Mouse (Mus musculus) liver, postnatal 0 days (tissue): ENCODE data around the gene Gucy1a1. TPM values are rescaled to one million over a fixed set of nuclear protein-coding genes. Genes with fewer than 3 reads are reported as not detected.

Experiments
- ATAC-seq: fragments of 200-750 bp; cut with Nextera tagmentation; 2 replicates; pipeline ENCODE4 v1.8.0; 2017; ENCODE audit warnings: mild to moderate bottlenecking, moderate library complexity
- DNase-seq: peaks from one replicate; pipeline ENCODE4 v3.0.0-alpha.2; 2016
- H3K27ac ChIP-seq: fragments of 300-500 bp; sonication (generic); 2 replicates; pipeline ENCODE4 v1.5.1; 2014; ENCODE audit warnings: antibody characterized with exemption, moderate library complexity, mild to moderate bottlenecking, low read depth
- H3K27me3 ChIP-seq: fragments of 300-500 bp; sonication (generic); 2 replicates; pipeline ENCODE4 v1.6.1; 2014; ENCODE audit warnings: low read length, control low read depth, mixed read lengths; ENCODE audit not compliant: insufficient read depth
- H3K36me3 ChIP-seq: fragments of 300-500 bp; sonication (generic); replicated peaks from 2 replicates; pipeline ENCODE4 v1.6.1; 2014; ENCODE audit warnings: mild to moderate bottlenecking, control low read depth, low read length, moderate library complexity, mixed read lengths; ENCODE audit not compliant: insufficient read depth
- H3K4me1 ChIP-seq: fragments of 300-500 bp; sonication (generic); 2 replicates; pipeline ENCODE4 v1.6.1; 2014; ENCODE audit warnings: antibody characterized with exemption, mild to moderate bottlenecking, control low read depth; ENCODE audit not compliant: insufficient read depth
- H3K4me2 ChIP-seq: fragments of 300-500 bp; sonication (generic); 2 replicates; pipeline ENCODE4 v1.6.1; 2014; ENCODE audit warnings: low read depth, mild to moderate bottlenecking, low read length, moderate library complexity, mixed read lengths
- H3K4me3 ChIP-seq: fragments of 300-500 bp; sonication (generic); 2 replicates; pipeline ENCODE4 v1.5.1; 2014; ENCODE audit warnings: low read depth, low read length
- H3K9ac ChIP-seq: fragments of 300-500 bp; sonication (generic); replicated peaks from 2 replicates; pipeline ENCODE4 v1.6.1; 2014; ENCODE audit warnings: mild to moderate bottlenecking, moderate library complexity
- H3K9me3 ChIP-seq: fragments of 300-500 bp; sonication (generic); 2 replicates; pipeline ENCODE4 v1.6.1; 2016; ENCODE audit warnings: mild to moderate bottlenecking, control low read depth, low read length, mixed read lengths
- CTCF ChIP-seq: sonication (generic); IDR thresholded peaks from 2 replicates; pipeline ENCODE4 v1.5.1; 2016; ENCODE audit warnings: antibody characterized with exemption, low read depth
- EP300 ChIP-seq: IDR thresholded peaks from 2 replicates; pipeline ENCODE4 v1.6.1; 2016; ENCODE audit warnings: antibody characterized with exemption, low read depth, mild to moderate bottlenecking
- WGBS: fragments of 180-500 bp; shearing (Covaris S2); extraction: QIAGEN DNeasy Blood & Tissue Kit; methylation state at CpG from one replicate; pipeline ENCODE4 v1.1.7; 2014; ENCODE audit not compliant: insufficient replicate concordance; 5-methylcytosine and 5-hydroxymethylcytosine counted together
- polyA plus RNA-seq: library from polyadenylated mRNA; unstranded; fragments of >200 nt; fragmentation: Nextera tagmentation; extraction: Ambion mirVana; gene quantifications from 2 replicates; pipeline ENCODE4 v1.2.1, GENCODE M21; 2015

Gene Gucy1a1
- polyA plus RNA-seq, 1 experiment from 2014 or later, result 8.2 TPM

DNA sequence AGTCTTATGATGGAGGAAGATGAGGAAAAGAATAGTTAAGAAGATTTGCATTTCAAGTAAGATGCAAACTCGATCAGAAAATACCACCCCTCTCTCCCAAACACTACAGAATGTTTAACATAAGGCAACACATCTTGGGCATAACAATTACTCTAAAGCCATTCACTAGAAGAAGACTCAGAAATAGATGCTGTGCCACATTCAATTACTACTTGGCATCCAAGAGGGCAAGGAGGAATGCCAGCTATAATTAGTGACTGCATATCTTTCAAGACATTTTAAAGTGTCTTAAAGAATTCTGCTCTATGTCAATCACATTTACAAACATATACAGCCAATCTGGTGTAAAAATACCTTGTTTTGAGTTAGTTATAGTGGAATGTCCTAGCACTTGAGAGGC, 10.1 kb downstream of the Gucy1a1 start:
- Histone ChIP-seq H3K27me3 (no peaks in the 10 kb centered on the region), H3K4me3 (no peak overlapping the region), H3K4me1 (no peaks in the 10 kb centered on the region), H3K9me3 (no peaks in the 10 kb centered on the region), H3K4me2 (no peak overlapping the region), H3K27ac (no peak overlapping the region), H3K9ac (no peak overlapping the region), H3K36me3 (no peaks in the 10 kb centered on the region)
- DNase-seq, result no peak
- no peak for TF ChIP-seq EP300
- no peak for TF ChIP-seq CTCF
- WGBS, result 53% methylated on average over 1 of the region's 1 CpGs
- no peak for ATAC-seq

DNA sequence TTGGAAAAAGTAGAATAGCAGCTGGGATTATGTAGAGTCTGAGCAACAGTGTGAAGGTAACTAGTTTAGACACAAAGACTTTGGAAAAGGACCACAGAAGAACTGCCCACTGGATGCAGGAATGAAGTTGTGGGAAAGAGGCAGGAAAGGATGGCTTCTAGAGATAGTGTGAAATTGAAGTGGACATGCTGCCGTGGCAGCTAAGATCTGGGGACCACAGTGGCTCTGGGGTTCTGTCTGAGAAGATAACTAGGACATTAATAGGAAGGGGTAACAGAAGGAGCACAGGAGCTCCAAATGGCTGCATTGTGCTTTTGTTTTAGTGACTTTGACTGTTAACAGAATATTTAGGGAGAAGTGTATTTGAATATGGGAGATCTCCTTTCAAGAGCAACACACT, 16.3 kb downstream of the Gucy1a1 start:
- 48% methylated on average over 1 of the region's 1 CpGs for WGBS
- Histone ChIP-seq H3K9me3 (no peaks in the 10 kb centered on the region), H3K27me3 (no peaks in the 10 kb centered on the region), H3K27ac (no peak overlapping the region), H3K4me2 (no peak overlapping the region), H3K4me3 (no peak overlapping the region), H3K9ac (no peak overlapping the region), H3K4me1 (no peaks in the 10 kb centered on the region), H3K36me3 (no peaks in the 10 kb centered on the region)
- DNase-seq (no peak), ATAC-seq (no peak)
- TF ChIP-seq CTCF (no peak), EP300 (peak; percentile 18; the same call in 1 of the 2 replicates)

DNA sequence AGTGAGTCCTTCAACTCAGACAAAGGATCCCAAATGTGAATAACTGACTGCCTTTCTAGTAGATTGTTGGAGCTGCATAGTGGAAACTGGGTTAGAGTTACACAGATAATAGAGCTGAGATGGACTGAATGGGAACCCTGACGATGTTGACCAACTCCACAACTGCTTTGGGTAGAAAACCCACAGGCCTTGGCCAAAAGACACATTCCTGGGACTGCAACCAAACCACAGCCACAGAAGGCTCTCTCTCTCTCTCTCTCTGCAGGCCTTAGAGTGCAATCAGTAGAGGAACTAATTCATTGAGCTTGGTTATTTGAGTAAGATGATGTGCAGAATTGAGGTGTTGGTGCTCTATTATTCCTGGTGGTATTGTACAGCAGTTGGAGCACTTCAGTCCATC, 21.0 kb downstream of the Gucy1a1 start:
- no peaks in the 10 kb centered on the region for H3K27me3 ChIP-seq
- DNase-seq (no peak), ATAC-seq (no peak)
- TF ChIP-seq EP300 (no peak), CTCF (no peak)
- WGBS, result 50% methylated on average over 1 of the region's 1 CpGs
- no peak overlapping the region for H3K4me3 ChIP-seq
- no peaks in the 10 kb centered on the region for H3K9me3 ChIP-seq
- H3K36me3 ChIP-seq, result no peaks in the 10 kb centered on the region
- no peak overlapping the region for H3K27ac ChIP-seq
- H3K4me2 ChIP-seq, result no peak overlapping the region
- no peaks in the 10 kb centered on the region for H3K4me1 ChIP-seq
- no peak overlapping the region for H3K9ac ChIP-seq

DNA sequence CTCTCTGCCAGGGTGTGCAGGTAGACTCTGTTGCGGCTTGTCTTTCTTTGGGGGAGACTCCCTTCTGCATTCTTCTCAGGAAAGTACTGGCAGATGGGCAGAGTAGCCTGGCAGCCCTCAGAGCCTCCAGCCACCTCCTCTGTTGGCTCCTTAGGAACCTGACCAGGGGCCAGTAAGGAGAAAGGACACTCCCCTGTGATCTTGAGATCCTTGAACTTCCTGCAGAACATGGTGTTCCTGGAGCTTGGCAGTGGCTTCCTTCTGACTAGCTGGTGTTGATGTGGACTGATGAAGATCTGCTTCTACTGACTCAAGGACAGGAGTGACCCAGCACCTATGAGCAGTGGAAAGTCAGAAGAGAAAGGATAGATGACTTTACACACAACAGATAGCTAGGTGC, 26.7 kb downstream of the Gucy1a1 start:
- Histone ChIP-seq H3K4me3 (no peak overlapping the region), H3K4me2 (no peak overlapping the region), H3K9ac (no peak overlapping the region), H3K9me3 (no peaks in the 10 kb centered on the region), H3K27ac (no peak overlapping the region), H3K4me1 (no peaks in the 10 kb centered on the region), H3K36me3 (no peaks in the 10 kb centered on the region), H3K27me3 (no peaks in the 10 kb centered on the region)
- ATAC-seq, result no peak
- no peak for DNase-seq
- no peak for TF ChIP-seq EP300
- no peak for TF ChIP-seq CTCF
- 66% methylated on average over 1 of the region's 1 CpGs for WGBS

DNA sequence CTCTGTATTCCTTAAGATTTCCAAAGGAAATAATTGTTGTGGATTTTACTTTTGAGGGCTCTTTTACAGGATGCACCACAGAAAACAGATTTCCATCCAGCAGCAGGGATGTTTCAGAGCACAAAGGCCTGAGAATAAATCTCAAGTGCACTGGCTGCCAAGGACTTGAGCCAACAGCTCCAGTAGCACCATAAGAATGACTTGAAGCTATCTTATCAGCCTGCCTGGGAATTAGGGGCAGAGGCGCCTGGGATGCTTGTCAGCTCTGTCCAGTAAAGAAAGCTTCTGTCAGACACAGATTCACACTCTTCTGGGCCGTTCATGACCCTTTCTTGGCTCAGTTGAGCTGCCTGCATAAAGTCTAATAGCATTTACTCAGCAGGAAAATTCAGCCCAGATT, 33.1 kb downstream of the Gucy1a1 start:
- H3K27me3 ChIP-seq, result no peaks in the 10 kb centered on the region
- H3K4me1 ChIP-seq, result peaks cover 5% of the 10 kb centered on the region; the same call in 1 of the 2 replicates
- no peak overlapping the region for H3K4me2 ChIP-seq
- H3K36me3 ChIP-seq, result no peaks in the 10 kb centered on the region
- no peaks in the 10 kb centered on the region for H3K9me3 ChIP-seq
- TF ChIP-seq CTCF (no peak), EP300 (no peak)
- ATAC-seq (no peak), DNase-seq (no peak)
- H3K27ac ChIP-seq, result no peak overlapping the region
- WGBS, result 53% methylated on average over 2 of the region's 2 CpGs
- no peak overlapping the region for H3K4me3 ChIP-seq
- H3K9ac ChIP-seq, result no peak overlapping the region

DNA sequence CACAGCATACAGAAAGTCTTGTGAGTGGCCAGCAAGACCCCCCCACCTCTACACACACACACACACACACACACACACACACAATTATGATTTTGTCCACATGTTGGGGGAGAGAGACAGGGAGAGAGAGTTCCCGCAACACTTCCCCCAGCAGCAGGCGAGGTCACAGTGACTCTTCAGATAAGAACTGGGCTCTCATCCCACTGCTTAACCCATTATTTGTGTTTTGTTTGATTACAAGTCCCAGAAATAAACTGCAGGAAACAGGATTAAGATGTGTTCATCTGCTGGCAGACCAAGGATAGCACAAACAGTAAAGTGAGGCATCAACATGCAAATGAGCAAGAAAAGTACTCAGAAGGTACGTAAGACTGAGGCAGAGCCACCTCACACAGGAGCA, 33.6 kb downstream of the Gucy1a1 start:
- TF ChIP-seq EP300, result no peak
- TF ChIP-seq CTCF, result no peak
- no peaks in the 10 kb centered on the region for H3K36me3 ChIP-seq
- H3K27me3 ChIP-seq, result no peaks in the 10 kb centered on the region
- peaks cover 5% of the 10 kb centered on the region; the same call in 1 of the 2 replicates for H3K4me1 ChIP-seq
- no peak overlapping the region for H3K27ac ChIP-seq
- ATAC-seq (no peak), DNase-seq (no peak)
- no peaks in the 10 kb centered on the region for H3K9me3 ChIP-seq
- WGBS, result 56% methylated on average over 3 of the region's 3 CpGs
- no peak overlapping the region for H3K4me3 ChIP-seq
- H3K4me2 ChIP-seq, result no peak overlapping the region
- no peak overlapping the region for H3K9ac ChIP-seq

DNA sequence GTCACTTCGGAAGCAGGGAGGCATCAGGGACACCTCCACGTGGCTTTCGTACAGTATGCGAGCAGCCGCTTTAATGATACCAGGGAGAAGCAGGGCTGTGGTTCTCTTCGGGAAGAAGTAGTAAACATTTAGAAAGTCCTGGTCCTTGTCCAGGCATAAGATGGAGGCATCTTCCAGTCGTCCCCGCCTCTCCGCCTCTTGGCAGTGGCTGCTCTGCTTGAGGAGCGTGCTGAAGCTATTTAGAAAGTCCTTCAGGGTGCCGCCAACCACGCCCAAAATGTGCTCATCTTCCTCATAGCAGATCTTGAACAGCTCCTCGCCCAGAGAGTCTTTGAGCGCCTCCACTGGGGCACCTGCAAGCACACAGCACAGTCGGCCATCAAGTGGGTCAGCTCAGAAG, 36.6 kb downstream of the Gucy1a1 start:
- WGBS, result 85% methylated on average over 15 of the region's 15 CpGs
- Histone ChIP-seq H3K4me3 (no peak overlapping the region), H3K27me3 (no peaks in the 10 kb centered on the region), H3K9me3 (no peaks in the 10 kb centered on the region), H3K36me3 (no peaks in the 10 kb centered on the region), H3K9ac (no peak overlapping the region), H3K4me2 (no peak overlapping the region), H3K27ac (no peak overlapping the region), H3K4me1 (peaks cover 5% of the 10 kb centered on the region; the same call in 1 of the 2 replicates)
- ATAC-seq, result no peak
- TF ChIP-seq CTCF, result no peak
- no peak for TF ChIP-seq EP300
- no peak for DNase-seq
